Mouse (Mus musculus) spleen, embryonic (tissue): Measurements from ENCODE around the gene Mpl.

Source experiments
- CTCF ChIA-PET: fragments of 350-600 bp; sonication (Branson Sonifier 250); formaldehyde crosslinking; loops from one replicate; lab custom pipeline; 2022; lab: Charles Lee

Gene Mpl

GRCm38 (mm10) chr4:118427768-118428451, 29.4 kb downstream of the Mpl start, which contains the start of gene Elovl1:
TSS of gene Elovl1 (plus strand) at chr4:118428093.
- CTCF ChIA-PET = interaction anchor here (0.7 to 1.0 kb wide), 2 partner anchors 21 to 123 kb away, joined by 3 to 11 read pairs; no protein-coding TSS in a partner anchor

- CTCF ChIA-PET = interaction anchor here (0.7 kb wide), 1 partner anchor 122 kb away, joined by 11 read pairs; no protein-coding TSS in a partner anchor
Measured at GRCm38 (mm10) chr4:118427415-118427767, 29.9 kb downstream of the Mpl start.

DNA sequence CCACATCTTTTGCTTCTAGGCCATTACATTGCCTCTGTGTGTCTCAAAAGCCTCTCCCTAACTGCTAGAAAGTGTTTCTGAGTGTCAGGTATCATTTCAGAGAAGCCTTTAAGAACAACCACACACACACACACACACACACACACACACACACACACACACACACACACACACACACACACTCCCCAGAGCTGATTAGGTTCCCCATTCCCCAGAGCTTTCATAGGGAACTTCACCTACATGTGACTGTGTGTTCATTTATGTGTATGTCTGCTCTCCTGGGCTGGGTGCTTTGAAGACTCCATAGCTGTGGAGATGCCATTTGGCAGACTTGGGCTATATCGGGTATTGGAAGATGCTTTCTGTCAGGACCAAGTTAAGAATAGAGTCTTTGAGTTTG, 31.9 kb downstream of the Mpl start:
- CTCF ChIA-PET = interaction anchor here (0.6 kb wide), 1 partner anchor 450 kb away, joined by 6 read pairs; no protein-coding TSS in a partner anchor

GRCm38 (mm10) chr4:118424541-118425160, 32.7 kb downstream of the Mpl start:
- CTCF ChIA-PET = no interaction called here

GRCm38 (mm10) chr4:118421384-118421783, 35.9 kb downstream of the Mpl start:
- CTCF ChIA-PET = no interaction called here

DNA sequence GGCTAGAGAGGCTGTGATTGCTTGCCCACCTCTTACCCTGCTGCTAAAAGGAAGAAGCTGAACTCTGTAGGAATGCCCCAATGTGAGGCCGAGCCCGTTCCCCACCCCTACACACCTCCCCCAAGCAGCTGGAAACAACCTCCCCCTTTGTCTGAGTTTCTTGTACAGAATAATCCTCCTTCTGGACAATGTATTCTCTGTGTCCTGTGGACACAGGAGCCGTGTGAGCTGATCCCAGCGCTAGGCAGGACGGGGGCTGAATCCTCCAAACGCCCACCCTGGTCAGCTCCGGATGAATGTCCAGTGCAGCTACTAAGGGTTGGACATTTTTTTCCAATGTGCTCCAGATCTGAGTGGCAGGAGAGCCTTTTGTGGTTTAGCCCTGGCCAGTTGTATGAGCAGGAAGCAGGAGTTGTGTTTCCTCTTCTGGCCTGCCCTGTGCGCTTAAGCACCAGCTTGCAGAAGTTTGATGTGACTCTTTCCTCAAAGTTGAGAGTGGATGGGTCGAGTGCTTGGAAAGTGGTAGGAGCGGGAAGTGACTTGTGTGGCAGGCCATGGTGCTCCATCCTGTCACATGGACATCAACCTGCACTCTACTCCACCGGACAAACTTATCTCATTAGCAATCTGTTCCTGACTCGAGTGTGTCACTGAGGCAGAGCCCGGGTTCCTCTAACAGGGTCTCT, 40.1 kb downstream of the Mpl start:
- CTCF ChIA-PET = interaction anchor here (0.7 kb wide), 1 partner anchor 16 kb away, joined by 3 read pairs; no protein-coding TSS in a partner anchor

GRCm38 (mm10) chr4:118416329-118416728, 41.0 kb downstream of the Mpl start:
- CTCF ChIA-PET = no interaction called here

DNA sequence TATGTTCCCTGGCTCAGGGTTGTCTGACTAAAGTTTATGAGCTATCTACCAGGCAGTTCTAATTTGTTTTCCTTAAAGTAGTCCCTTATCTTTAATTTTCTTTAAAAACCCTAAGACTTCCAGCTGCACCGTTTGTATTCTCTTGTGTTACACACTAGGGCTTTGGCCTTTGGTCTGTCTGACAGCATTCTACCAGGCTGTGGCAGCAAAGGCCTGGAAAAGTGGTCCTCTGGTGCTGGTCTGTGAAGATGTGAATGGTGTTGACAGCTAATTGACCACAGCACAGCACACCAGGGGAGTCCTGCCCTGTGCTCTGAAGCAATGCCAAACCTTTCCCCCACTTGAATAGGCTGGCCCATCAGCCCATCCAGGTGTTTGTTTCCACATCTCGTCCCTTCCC, 41.5 kb downstream of the Mpl start:
- CTCF ChIA-PET = no interaction called here

DNA sequence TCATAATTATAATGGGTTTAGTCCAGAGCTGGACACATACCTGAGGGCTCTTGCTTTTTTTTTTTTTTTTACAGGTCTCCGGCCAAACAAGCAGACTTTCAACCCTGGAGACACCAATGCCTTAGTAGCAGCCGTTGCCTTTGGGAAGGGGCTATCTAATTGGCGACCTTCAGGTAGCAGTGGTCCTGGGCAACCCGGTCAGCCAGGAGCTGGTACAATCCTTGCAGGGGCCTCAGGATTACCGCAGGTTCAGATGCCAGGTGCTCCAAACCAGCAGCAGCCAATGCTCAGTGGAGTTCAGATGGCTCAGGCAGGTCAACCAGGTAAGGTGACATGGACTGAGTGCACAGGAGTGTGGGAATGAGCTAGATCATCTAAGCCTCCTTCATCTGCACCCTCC, 43.8 kb downstream of the Mpl start:
- CTCF ChIA-PET = no interaction called here

DNA sequence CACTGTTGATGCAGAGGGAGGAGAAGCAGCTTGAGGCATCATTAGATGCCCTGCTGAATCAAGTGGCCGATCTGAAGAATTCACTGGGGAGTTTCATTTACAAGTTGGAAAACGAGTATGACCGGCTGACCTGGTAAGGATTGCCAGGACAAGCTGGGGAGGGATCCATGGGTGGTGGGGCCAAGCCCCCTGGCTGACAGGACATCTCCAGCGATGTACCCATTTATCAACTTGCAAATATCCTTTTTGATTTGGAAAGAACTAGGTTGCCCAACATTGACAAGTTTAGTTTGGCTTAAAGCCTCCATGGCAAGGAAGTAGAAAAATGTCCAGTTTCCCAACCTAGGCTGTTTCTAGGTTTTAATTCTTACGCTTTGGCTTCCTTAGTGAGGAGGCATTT, 46.4 kb downstream of the Mpl start:
- CTCF ChIA-PET = interaction anchor here (0.5 kb wide), 1 partner anchor 11 kb away, joined by 3 read pairs; no protein-coding TSS in a partner anchor

GRCm38 (mm10) chr4:118409142-118409900, 48.0 kb downstream of the Mpl start, which contains the start of the genes Szt2 and Med8:
TSS of gene Szt2 (minus strand) at chr4:118409273.
TSS of gene Med8 (plus strand) at chr4:118409337.
- CTCF ChIA-PET = interaction anchor here (0.5 to 1.0 kb wide), 2 partner anchors 13 to 22 kb away, joined by 3 read pairs; no protein-coding TSS in a partner anchor

DNA sequence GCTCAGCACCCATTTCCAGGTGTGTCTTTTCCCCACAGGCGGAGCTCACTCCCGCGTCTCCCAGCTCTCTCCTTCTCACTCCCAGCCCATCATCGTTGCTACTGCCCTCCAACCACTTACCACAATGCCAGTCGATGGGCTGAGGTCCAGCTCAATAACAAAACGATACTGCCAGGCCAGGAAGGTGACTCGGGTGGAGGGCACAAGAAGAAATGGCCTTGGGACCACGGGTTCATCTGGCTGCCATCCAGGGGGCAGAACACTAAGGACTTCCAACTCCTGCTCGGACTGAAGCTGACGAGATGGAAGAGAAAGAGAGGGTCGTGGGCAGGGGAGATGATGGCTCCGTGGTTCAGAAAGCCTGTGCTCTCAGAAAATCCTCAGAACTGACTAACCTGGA, 54.6 kb downstream of the Mpl start:
- CTCF ChIA-PET = no interaction called here

DNA sequence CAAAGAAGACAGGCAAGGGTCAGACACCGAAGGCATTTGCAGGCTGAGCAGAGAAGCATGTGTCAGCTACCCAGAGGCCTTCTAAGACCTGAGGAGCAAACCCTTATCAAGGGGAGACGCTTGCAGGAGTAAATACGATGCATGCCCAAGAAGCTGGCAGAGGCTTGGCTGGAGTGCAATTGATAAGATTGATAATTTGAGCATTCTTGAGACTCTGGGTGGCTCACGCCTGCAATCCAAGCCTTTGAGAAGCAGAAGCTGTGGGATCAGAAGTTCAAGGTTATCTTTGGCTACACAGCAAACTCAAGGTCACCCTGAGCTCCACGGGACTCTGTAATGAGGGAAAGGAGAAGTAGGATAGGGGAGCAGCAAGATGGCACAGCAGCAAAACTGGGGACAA, 55.4 kb downstream of the Mpl start:
- CTCF ChIA-PET = no interaction called here

DNA sequence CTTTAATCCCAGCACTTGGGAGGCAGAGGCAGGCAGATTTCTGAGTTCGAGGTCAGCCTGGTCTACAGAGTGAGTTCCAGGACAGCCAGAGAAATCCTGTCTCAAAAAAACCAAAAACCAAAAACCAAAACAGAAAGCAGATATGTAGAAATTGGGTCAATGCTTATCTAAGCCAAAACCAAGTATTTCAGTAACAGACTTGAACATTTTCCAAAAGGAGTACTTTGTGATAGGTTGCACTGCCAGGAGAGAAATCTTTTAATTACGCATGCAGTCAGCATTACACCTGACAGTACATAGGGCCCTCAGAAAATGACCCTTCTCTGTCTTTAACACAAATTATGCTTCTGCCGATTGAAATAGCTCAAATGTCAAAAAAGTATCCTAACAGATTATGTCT, 55.9 kb downstream of the Mpl start:
- CTCF ChIA-PET = no interaction called here

GRCm38 (mm10) chr4:118398400-118398799, 58.9 kb downstream of the Mpl start:
- CTCF ChIA-PET = no interaction called here

GRCm38 (mm10) chr4:118396433-118396832, 60.9 kb downstream of the Mpl start:
- CTCF ChIA-PET = interaction anchor here (0.8 kb wide), 1 partner anchor 13 kb away, joined by 3 read pairs; no protein-coding TSS in a partner anchor

- CTCF ChIA-PET = no interaction called here
Measured at GRCm38 (mm10) chr4:118395289-118395688, 62.0 kb downstream of the Mpl start.

- CTCF ChIA-PET = interaction anchor here (0.6 to 0.7 kb wide), 2 partner anchors 485 to 1727 kb away, joined by 3 read pairs; no protein-coding TSS in a partner anchor
Measured at GRCm38 (mm10) chr4:118394505-118394904, 62.8 kb downstream of the Mpl start.
